In genomic region chr12:59013234-59013633, GRCm38 (mm10) we compare ENCODE assay signal across 8 mouse cellular contexts. TPM values are rescaled to one million over a fixed set of nuclear protein-coding genes. Genes with fewer than 3 reads are reported as not detected.
DNase-seq lines count a peak whose midpoint lies in the region; ATAC-seq and TF ChIP-seq lines count a peak whose summit lies in the region.

Gene Gemin2 (plus strand): TSS chr12:59013393.

- peak; percentile 50 for TF ChIP-seq CTCF in liver, embryonic 14.5 days (IDR thresholded peaks at IDR 0.05; ENCODE audit: low read depth)
- TF ChIP-seq CTCF in stomach, postnatal 0 days (IDR thresholded peaks at IDR 0.05; ENCODE audit: low read depth): peak; percentile 52

- no peaks in the 10 kb centered on the region for H3K4me1 ChIP-seq in brown adipose tissue, adult 24 weeks (ENCODE audit: control insufficient read depth, insufficient read depth, insufficient read length, low read length)
- H3K4me1 ChIP-seq in heart, embryonic 15.5 days (replicated peaks): peaks cover 24% of the 10 kb centered on the region
- peaks cover 9 to 14% of the 10 kb centered on the region in 2 experiments for H3K4me1 ChIP-seq in liver, embryonic 14.5 days (replicated peaks; ENCODE audit: control insufficient read depth in 2 of 2, insufficient read depth in 2 of 2, low read length in 1 of 2)
- H3K4me1 ChIP-seq in neural tube, embryonic 11.5 days (ENCODE audit: control insufficient read depth, insufficient read depth, low read length): peaks cover 4% of the 10 kb centered on the region; the same call in 1 of the 2 replicates
- H3K4me1 ChIP-seq in stomach, postnatal 0 days (replicated peaks; ENCODE audit: control insufficient read depth, insufficient read depth): peaks cover 5% of the 10 kb centered on the region

- DNase-seq in CD4-positive, CD25-positive, alpha-beta regulatory T cell, adult 2 months (ENCODE audit: low read depth, low spot score): peak; percentile 95
- peak; percentile 63 for DNase-seq in fibroblast of lung, adult 2 months (ENCODE audit: low read depth)
- peak; percentile 95 to 97 for DNase-seq in kidney, postnatal 25 days
- DNase-seq in liver, embryonic 14.5 days (ENCODE audit: low read depth in 3 of 3, low spot score in 3 of 3): peak; percentile 86 to 87 (median 87)
- DNase-seq in neural tube, embryonic 11.5 days (ENCODE audit: low spot score): peak; percentile 92
- peak; percentile 92 for DNase-seq in stomach, postnatal 0 days (ENCODE audit: low spot score)

- H3K27me3 ChIP-seq in heart, embryonic 15.5 days: no peaks in the 10 kb centered on the region
- H3K27me3 ChIP-seq in liver, embryonic 14.5 days (ENCODE audit: control insufficient read depth, insufficient read depth, low read length): no peaks in the 10 kb centered on the region
- no peaks in the 10 kb centered on the region for H3K27me3 ChIP-seq in neural tube, embryonic 11.5 days (ENCODE audit: control insufficient read depth, insufficient read depth, low read length)
- no peaks in the 10 kb centered on the region for H3K27me3 ChIP-seq in stomach, postnatal 0 days (ENCODE audit: control insufficient read depth, insufficient read depth, low read length)

- H3K9me3 ChIP-seq in heart, embryonic 15.5 days (replicated peaks): no peaks in the 10 kb centered on the region
- H3K9me3 ChIP-seq in liver, embryonic 14.5 days (ENCODE audit: control insufficient read depth, low read length): no peaks in the 10 kb centered on the region
- no peaks in the 10 kb centered on the region for H3K9me3 ChIP-seq in neural tube, embryonic 11.5 days (ENCODE audit: control insufficient read depth, low read length)
- no peaks in the 10 kb centered on the region for H3K9me3 ChIP-seq in stomach, postnatal 0 days (ENCODE audit: control insufficient read depth, low read length)

- H3K27ac ChIP-seq in brown adipose tissue, adult 24 weeks (replicated peaks; ENCODE audit: low read depth, low read length): peak within 1 kb of the TSS; percentile 79
- peak within 1 kb of the TSS; percentile 87 for H3K27ac ChIP-seq in heart, embryonic 15.5 days
- H3K27ac ChIP-seq in liver, embryonic 14.5 days: peak within 1 kb of the TSS; percentile 92
- H3K27ac ChIP-seq in neural tube, embryonic 11.5 days (ENCODE audit: low read depth, low read length): peak within 1 kb of the TSS; percentile 54; the same call in 1 of the 2 replicates
- peak within 1 kb of the TSS; percentile 88 for H3K27ac ChIP-seq in stomach, postnatal 0 days (replicated peaks)

- H3K36me3 ChIP-seq in heart, embryonic 15.5 days: peaks cover 10% of the 10 kb centered on the region
- H3K36me3 ChIP-seq in liver, embryonic 14.5 days (replicated peaks; ENCODE audit: control insufficient read depth, insufficient read depth, low read depth): no peaks in the 10 kb centered on the region; the same call in 1 of the 2 replicates
- no peaks in the 10 kb centered on the region for H3K36me3 ChIP-seq in neural tube, embryonic 11.5 days (ENCODE audit: control insufficient read depth, insufficient read depth, low read length)
- peaks cover 4% of the 10 kb centered on the region for H3K36me3 ChIP-seq in stomach, postnatal 0 days (ENCODE audit: control insufficient read depth, insufficient read depth, low read length)

- under 1% methylated on average over 28 of the region's 28 CpGs for WGBS in heart, embryonic 15.5 days
- WGBS in liver, embryonic 14.5 days (ENCODE audit: insufficient replicate concordance): under 1% methylated on average over 28 of the region's 28 CpGs
- WGBS in neural tube, embryonic 11.5 days: under 1% methylated on average over 28 of the region's 28 CpGs
- WGBS in stomach, postnatal 0 days: 2% methylated on average over 28 of the region's 28 CpGs

- no peak for TF ChIP-seq EP300 in liver, embryonic 14.5 days (IDR thresholded peaks at IDR 0.05; ENCODE audit: low read depth)
- TF ChIP-seq EP300 in stomach, postnatal 0 days (optimal IDR thresholded peaks at IDR 0.05): no peak

- peak within 1 kb of the TSS; percentile 71 for H3K4me2 ChIP-seq in heart, embryonic 15.5 days
- H3K4me2 ChIP-seq in liver, embryonic 14.5 days (ENCODE audit: low read depth): peak within 1 kb of the TSS; percentile 96
- peak within 1 kb of the TSS; percentile 72 for H3K4me2 ChIP-seq in neural tube, embryonic 11.5 days (ENCODE audit: low read depth)
- H3K4me2 ChIP-seq in stomach, postnatal 0 days (replicated peaks; ENCODE audit: low read depth): peak within 1 kb of the TSS; percentile 71

- peak; percentile 73 for ATAC-seq in heart, embryonic 15.5 days (replicated peaks; ENCODE audit: insufficient number of reproducible peaks, insufficient read depth, low FRiP score, low read depth)
- ATAC-seq in liver, embryonic 14.5 days (ENCODE audit: insufficient read depth): peak; percentile 69
- ATAC-seq in neural tube, embryonic 11.5 days (ENCODE audit: insufficient read depth, low FRiP score, low TSS enrichment): peak; percentile 63
- peak; percentile 75 for ATAC-seq in stomach, postnatal 0 days (ENCODE audit: low FRiP score, low TSS enrichment)

- peak within 1 kb of the TSS; percentile 71 for H3K9ac ChIP-seq in heart, embryonic 15.5 days
- H3K9ac ChIP-seq in liver, embryonic 14.5 days (replicated peaks): peak within 1 kb of the TSS; percentile 85
- H3K9ac ChIP-seq in neural tube, embryonic 11.5 days (ENCODE audit: low read length): peak within 1 kb of the TSS; percentile 71
- H3K9ac ChIP-seq in stomach, postnatal 0 days (ENCODE audit: low read length): peak within 1 kb of the TSS; percentile 74

- H3K4me3 ChIP-seq in brown adipose tissue, adult 24 weeks (ENCODE audit: insufficient read depth, low read depth, low read length): peak within 1 kb of the TSS; percentile 98
- H3K4me3 ChIP-seq in heart, embryonic 15.5 days: peak within 1 kb of the TSS; percentile 74
- peak within 1 kb of the TSS; percentile 82 to 96 for H3K4me3 ChIP-seq in liver, embryonic 14.5 days (ENCODE audit: insufficient read depth in 1 of 2, low read depth in 2 of 2, low read length in 2 of 2)
- H3K4me3 ChIP-seq in neural tube, embryonic 11.5 days (ENCODE audit: low read depth, low read length): peak within 1 kb of the TSS; percentile 83
- peak within 1 kb of the TSS; percentile 58 for H3K4me3 ChIP-seq in stomach, postnatal 0 days (ENCODE audit: low read depth, low read length)

RNA-seq across cellular contexts. Expression of gene Gemin2, which starts in this region (rescaled TPM):
- 5.0 and 5.6 TPM in 2 replicates for polyA plus RNA-seq in brown adipose tissue, adult 24 weeks (2012; ENCODE audit: insufficient read depth, insufficient read length, missing spikeins)
- 17.9 and 20.8 TPM in 2 replicates for polyA plus RNA-seq in heart, embryonic 15.5 days (2015; fragmentation: Nextera tagmentation; extraction: Ambion mirVana)
- polyA plus RNA-seq in liver, embryonic 14.5 days (2012; rRNA removed): 7.6 and 10.2 TPM in 2 replicates
- polyA plus RNA-seq in liver, embryonic 14.5 days (2014; fragmentation: Nextera tagmentation; extraction: Ambion mirVana): 14.3 and 14.5 TPM in 2 replicates
- polyA plus RNA-seq in neural tube, embryonic 11.5 days (2014; fragmentation: Nextera tagmentation; extraction: Ambion mirVana): 21.8 and 26.2 TPM in 2 replicates
- 14.8 TPM in 2 replicates for polyA plus RNA-seq in stomach, postnatal 0 days (2015; fragmentation: Nextera tagmentation; extraction: Ambion mirVana)

Comparison
In these comparisons a context has a peak if more than half of its experiments do, and no peak if none do; other contexts are left out.
1. Peak in every context shown above with its lines: DNase-seq, ATAC-seq, H3K4me3 ChIP-seq and H3K27ac ChIP-seq.